Mouse (Mus musculus) embryonic facial prominence, embryonic 14.5 days (tissue): ENCODE results near the gene Entpd3. TPM values are rescaled to one million over a fixed set of nuclear protein-coding genes. Genes with fewer than 3 reads are reported as not detected.

Source experiments
- ATAC-seq: fragments of 200-750 bp; cut with Nextera tagmentation; 2 replicates; pipeline ENCODE4 v1.8.0; 2017; ENCODE audit warnings: low read depth, moderate number of reproducible peaks, moderate TSS enrichment
- DNase-seq: peaks from one replicate; pipeline ENCODE4 v3.0.0-alpha.2; 2015; ENCODE audit warnings: low spot score
- H3K27ac ChIP-seq: fragments of 300-500 bp; sonication (generic); replicated peaks from 2 replicates; pipeline ENCODE4 v1.5.1; 2014; ENCODE audit warnings: low read depth, mild to moderate bottlenecking, low read length, moderate library complexity
- H3K27me3 ChIP-seq: fragments of 300-500 bp; sonication (generic); replicated peaks from 2 replicates; pipeline ENCODE4 v1.6.1; 2014; ENCODE audit warnings: low read length; ENCODE audit not compliant: control insufficient read depth, insufficient read depth
- H3K36me3 ChIP-seq: fragments of 300-500 bp; sonication (generic); 2 replicates; pipeline ENCODE4 v1.6.1; 2014; ENCODE audit warnings: low read length, mixed read lengths; ENCODE audit not compliant: control insufficient read depth, insufficient read depth
- H3K4me1 ChIP-seq: fragments of 300-500 bp; sonication (generic); 2 replicates; pipeline ENCODE4 v1.6.1; 2014; ENCODE audit warnings: antibody characterized with exemption, low read length; ENCODE audit not compliant: control insufficient read depth, insufficient read depth
- H3K4me2 ChIP-seq: fragments of 300-500 bp; sonication (generic); 2 replicates; pipeline ENCODE4 v1.6.1; 2014; ENCODE audit warnings: low read depth, mild to moderate bottlenecking, low read length, moderate library complexity, mixed read lengths
- H3K4me3 ChIP-seq: fragments of 300-500 bp; sonication (generic); 2 replicates; pipeline ENCODE4 v1.5.1; 2014; ENCODE audit warnings: low read depth, mild to moderate bottlenecking, low read length
- H3K9ac ChIP-seq: fragments of 300-500 bp; sonication (generic); 2 replicates; pipeline ENCODE4 v1.6.1; 2014; ENCODE audit warnings: low read depth, mild to moderate bottlenecking, low read length, moderate library complexity, mixed read lengths
- H3K9me3 ChIP-seq: fragments of 300-500 bp; sonication (generic); 2 replicates; pipeline ENCODE4 v1.6.1; 2016; ENCODE audit warnings: low read length; ENCODE audit not compliant: control insufficient read depth
- WGBS: fragments of 180-500 bp; shearing (Covaris S2); extraction: QIAGEN DNeasy Blood & Tissue Kit; methylation state at CpG from one replicate; pipeline ENCODE4 v1.1.7; 2014; 5-methylcytosine and 5-hydroxymethylcytosine counted together
- polyA plus RNA-seq: library from polyadenylated mRNA; unstranded; fragments of >200 nt; fragmentation: Nextera tagmentation; extraction: Ambion mirVana; gene quantifications from 2 replicates; pipeline ENCODE4 v1.2.1, GENCODE M21; 2014

Entpd3 gene
- polyA plus RNA-seq, 1 experiment from 2014 or later = 10.0 TPM

DNA sequence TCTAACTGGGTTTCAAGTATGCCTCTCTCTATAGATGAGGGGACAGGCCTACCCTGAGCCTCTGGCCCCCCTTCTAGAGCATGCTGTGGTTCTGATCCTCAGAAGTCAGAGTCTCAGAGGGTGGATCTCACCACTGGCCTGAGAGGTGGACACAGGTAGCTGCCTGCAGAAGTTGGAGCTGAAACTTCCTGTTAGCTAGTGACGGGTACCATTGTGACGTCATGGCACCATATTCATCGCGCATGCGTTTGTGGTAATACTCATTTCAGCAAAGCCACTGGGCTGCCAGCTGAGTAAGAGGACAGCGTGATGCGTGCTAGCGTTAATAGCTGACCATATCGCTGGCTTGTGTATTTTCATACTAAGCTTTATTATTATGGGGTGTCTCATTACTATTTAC, 6.9 kb downstream of the Entpd3 start:
- H3K9me3 ChIP-seq = no peaks in the 10 kb centered on the region
- ATAC-seq (no peak), DNase-seq (no peak)

GRCm38 (mm10) chr9:120547026-120547668, 7.5 kb downstream of the Entpd3 start:
- 0 out of 2 replicates have a peak overlapping the region, but pooled peaks have one; percentile 11 for H3K4me3 ChIP-seq
- peak overlapping the region; percentile 41 for H3K4me2 ChIP-seq
- peak overlapping the region; percentile 45 for H3K9ac ChIP-seq
- peak; percentile 75 for ATAC-seq
- H3K27ac ChIP-seq = peak overlapping the region; percentile 23; the same call in 1 of the 2 replicates
- peak; percentile 69 for DNase-seq
- peaks cover 9% of the 10 kb centered on the region; the same call in 1 of the 2 replicates for H3K4me1 ChIP-seq
- H3K27me3 ChIP-seq = no peaks in the 10 kb centered on the region
- no peaks in the 10 kb centered on the region for H3K9me3 ChIP-seq
- no peaks in the 10 kb centered on the region for H3K36me3 ChIP-seq
- WGBS = 14% methylated on average over 16 of the region's 16 CpGs

More for the DNA sequence above, 6.9 kb downstream of the Entpd3 start:
- Histone ChIP-seq H3K4me3 (no peak overlapping the region), H3K4me1 (peaks cover 13% of the 10 kb centered on the region; the same call in 1 of the 2 replicates), H3K4me2 (peak overlapping the region; percentile 41; the same call in 1 of the 2 replicates), H3K27me3 (no peaks in the 10 kb centered on the region), H3K36me3 (no peaks in the 10 kb centered on the region), H3K9ac (no peak overlapping the region), H3K27ac (no peak overlapping the region)
- 88% methylated on average over 9 of the region's 9 CpGs for WGBS

DNA sequence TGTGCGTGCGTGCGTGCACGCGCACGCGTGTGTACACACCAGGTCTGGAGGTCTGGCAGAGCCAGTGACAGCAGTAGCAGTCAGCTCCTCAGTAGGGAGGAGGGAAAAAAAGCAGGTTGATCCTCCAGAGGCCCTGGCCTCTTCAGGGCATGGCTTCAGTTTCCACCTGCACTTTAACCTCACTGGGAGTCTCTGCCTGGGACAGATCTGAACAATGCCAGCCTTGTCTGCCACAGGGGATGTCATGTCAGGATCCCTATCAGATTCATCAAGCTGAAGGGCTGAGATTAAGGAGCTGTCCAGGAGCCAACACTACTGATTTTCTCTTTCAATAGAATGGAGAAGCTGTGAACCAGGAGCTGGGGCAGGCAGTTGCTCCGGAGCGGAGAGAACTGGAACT, 11.2 kb downstream of the Entpd3 start:
- no peaks in the 10 kb centered on the region for H3K27me3 ChIP-seq
- 82% methylated on average over 9 of the region's 9 CpGs for WGBS

DNA sequence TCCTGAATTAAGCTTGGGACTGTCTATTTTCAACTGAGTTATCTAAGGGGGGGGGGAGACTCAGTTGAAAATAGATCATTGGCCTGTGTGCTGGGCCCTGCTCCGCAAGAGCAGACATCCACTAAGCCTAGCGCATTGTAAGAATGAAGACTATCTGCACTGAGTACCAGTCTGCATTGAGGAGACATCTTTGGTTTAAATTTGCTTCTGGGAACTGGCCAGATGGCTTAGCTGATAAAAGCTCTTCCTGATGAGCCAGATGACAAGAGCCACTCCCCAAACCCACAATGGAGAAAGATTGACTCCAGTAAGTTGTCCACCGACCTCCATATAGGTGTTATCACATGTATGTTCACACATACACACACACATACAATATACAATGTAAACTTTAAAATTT, 24.0 kb downstream of the Entpd3 start:
- 88% methylated on average over 3 of the region's 3 CpGs for WGBS
- Histone ChIP-seq H3K4me2 (no peak overlapping the region), H3K27me3 (no peaks in the 10 kb centered on the region), H3K4me1 (no peaks in the 10 kb centered on the region), H3K9me3 (no peaks in the 10 kb centered on the region), H3K36me3 (no peaks in the 10 kb centered on the region), H3K4me3 (no peak overlapping the region), H3K9ac (no peak overlapping the region), H3K27ac (no peak overlapping the region)
- ATAC-seq (no peak), DNase-seq (no peak)

More for the DNA sequence above, 11.2 kb downstream of the Entpd3 start:
- H3K4me3 ChIP-seq = no peak overlapping the region
- ATAC-seq (no peak), DNase-seq (no peak)
- no peak overlapping the region for H3K4me2 ChIP-seq
- H3K9ac ChIP-seq = no peak overlapping the region
- no peak overlapping the region for H3K27ac ChIP-seq
- H3K9me3 ChIP-seq = no peaks in the 10 kb centered on the region
- H3K4me1 ChIP-seq = peaks cover 9% of the 10 kb centered on the region; the same call in 1 of the 2 replicates
- H3K36me3 ChIP-seq = no peaks in the 10 kb centered on the region

GRCm38 (mm10) chr9:120564247-120564646, 24.6 kb downstream of the Entpd3 start:
- no peak overlapping the region for H3K9ac ChIP-seq
- H3K27me3 ChIP-seq = no peaks in the 10 kb centered on the region
- no peaks in the 10 kb centered on the region for H3K36me3 ChIP-seq
- DNase-seq = no peak
- H3K4me2 ChIP-seq = no peak overlapping the region
- ATAC-seq = no peak
- H3K4me3 ChIP-seq = no peak overlapping the region
- no peaks in the 10 kb centered on the region for H3K9me3 ChIP-seq
- H3K27ac ChIP-seq = no peak overlapping the region
- H3K4me1 ChIP-seq = no peaks in the 10 kb centered on the region
- 74% methylated on average over 2 of the region's 2 CpGs for WGBS

DNA sequence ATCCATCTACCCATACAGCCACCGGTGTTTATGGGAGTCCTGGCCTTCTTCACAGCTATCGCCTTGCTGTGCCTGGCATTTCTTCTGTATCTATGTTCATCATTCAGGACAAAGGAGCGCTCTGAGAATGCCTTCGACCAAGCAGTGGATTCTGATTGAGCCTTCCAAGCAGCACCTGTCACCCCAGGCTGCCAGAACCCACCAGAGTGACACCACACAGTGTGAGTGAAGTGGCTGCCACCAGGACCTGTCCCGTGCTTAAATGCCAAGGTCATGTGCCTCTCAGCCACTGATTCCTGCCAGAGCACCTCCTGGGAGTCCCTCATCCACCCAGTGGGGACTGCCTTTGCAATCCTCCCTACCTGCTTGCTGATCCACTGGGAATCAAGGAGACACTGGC, 26.8 kb downstream of the Entpd3 start:
- Histone ChIP-seq H3K9ac (no peak overlapping the region), H3K27ac (no peak overlapping the region), H3K4me1 (no peaks in the 10 kb centered on the region), H3K27me3 (no peaks in the 10 kb centered on the region), H3K4me3 (no peak overlapping the region), H3K36me3 (no peaks in the 10 kb centered on the region), H3K9me3 (no peaks in the 10 kb centered on the region), H3K4me2 (no peak overlapping the region)
- 75% methylated on average over 5 of the region's 5 CpGs for WGBS
- ATAC-seq (no peak), DNase-seq (no peak)

- Histone ChIP-seq H3K36me3 (peaks cover 18% of the 10 kb centered on the region), H3K9me3 (no peaks in the 10 kb centered on the region), H3K9ac (no peak overlapping the region), H3K27ac (no peak overlapping the region), H3K4me2 (no peak overlapping the region), H3K4me3 (no peak overlapping the region), H3K4me1 (peaks cover 5% of the 10 kb centered on the region; the same call in 1 of the 2 replicates), H3K27me3 (no peaks in the 10 kb centered on the region)
- ATAC-seq (no peak), DNase-seq (no peak)
- WGBS = 75% methylated on average over 2 of the region's 2 CpGs
Observed at GRCm38 (mm10) chr9:120568917-120569316, 29.3 kb downstream of the Entpd3 start.

GRCm38 (mm10) chr9:120569721-120570333, 30.2 kb downstream of the Entpd3 start:
- ATAC-seq (no peak), DNase-seq (peak; percentile 60)
- Histone ChIP-seq H3K4me1 (peaks cover 5% of the 10 kb centered on the region; the same call in 1 of the 2 replicates), H3K36me3 (peaks cover 27% of the 10 kb centered on the region), H3K9ac (no peak overlapping the region), H3K27ac (no peak overlapping the region; the same call in 1 of the 2 replicates), H3K4me2 (no peak overlapping the region), H3K9me3 (no peaks in the 10 kb centered on the region), H3K4me3 (no peak overlapping the region), H3K27me3 (no peaks in the 10 kb centered on the region)
- 67% methylated on average over 13 of the region's 13 CpGs for WGBS
